Mouse (Mus musculus) liver, embryonic 14.5 days (tissue): ENCODE measurements around the gene Tec. TPM values are rescaled to one million over a fixed set of nuclear protein-coding genes. Genes with fewer than 3 reads are reported as not detected.
A peak's percentile ranks its signal among the peaks of the same experiment; 100 is the strongest.

Experiments used
- ATAC-seq: fragments of 200-750 bp; cut with Nextera tagmentation; 2 replicates; pipeline ENCODE4 v1.8.0; 2017; ENCODE audit warnings: moderate number of reproducible peaks, mild to moderate bottlenecking, moderate library complexity; ENCODE audit not compliant: insufficient read depth
- DNase-seq, 3 experiments: peaks; one replicate each; pipeline ENCODE4 v3.0.0-alpha.2; 2012 to 2013; ENCODE audit warnings: low read depth in 3 of 3, low spot score in 3 of 3
- H3K27ac ChIP-seq: fragments of 300-500 bp; sonication (generic); 2 replicates; pipeline ENCODE4 v1.5.1; 2014; ENCODE audit warnings: moderate library complexity, mild to moderate bottlenecking, control low read depth, inconsistent platforms
- H3K27me3 ChIP-seq: fragments of 300-500 bp; sonication (generic); 2 replicates; pipeline ENCODE4 v1.6.1; 2014; ENCODE audit warnings: mild to moderate bottlenecking, low read length, moderate library complexity; ENCODE audit not compliant: control insufficient read depth, insufficient read depth
- H3K36me3 ChIP-seq: fragments of 300-500 bp; sonication (generic); replicated peaks from 2 replicates; pipeline ENCODE4 v1.6.1; 2014; ENCODE audit warnings: low read depth; ENCODE audit not compliant: control insufficient read depth, insufficient read depth
- H3K4me1 ChIP-seq, 2 experiments: fragments of 200-500 bp in 1 of 2; fragments of 300-500 bp in 1 of 2; sonication (generic) in 1 of 2; replicated peaks; 2 replicates each; pipeline ENCODE4 v1.6.1; 2012 to 2014; ENCODE audit warnings: antibody characterized with exemption in 1 of 2, inconsistent platforms in 1 of 2, low read length in 1 of 2; ENCODE audit not compliant: control insufficient read depth in 2 of 2, insufficient read depth in 2 of 2
- H3K4me2 ChIP-seq: fragments of 300-500 bp; sonication (generic); 2 replicates; pipeline ENCODE4 v1.6.1; 2014; ENCODE audit warnings: low read depth, mild to moderate bottlenecking, control low read depth, moderate library complexity
- H3K4me3 ChIP-seq, 2 experiments: fragments of 200-500 bp in 1 of 2; fragments of 300-500 bp in 1 of 2; sonication (generic) in 1 of 2; 2 replicates each; pipeline ENCODE4 v1.5.1; 2012 to 2014; ENCODE audit warnings: low read depth in 2 of 2, low read length in 2 of 2, mild to moderate bottlenecking in 2 of 2, control low read depth in 1 of 2, inconsistent platforms in 1 of 2, moderate library complexity in 1 of 2; ENCODE audit not compliant: insufficient read depth in 1 of 2
- H3K9ac ChIP-seq: fragments of 300-500 bp; sonication (generic); replicated peaks from 2 replicates; pipeline ENCODE4 v1.6.1; 2014; ENCODE audit warnings: mild to moderate bottlenecking, control low read depth, moderate library complexity
- H3K9me3 ChIP-seq: fragments of 300-500 bp; sonication (generic); 2 replicates; pipeline ENCODE4 v1.6.1; 2016; ENCODE audit warnings: low read length, mixed read lengths; ENCODE audit not compliant: control insufficient read depth
- CTCF ChIP-seq: IDR thresholded peaks from 2 replicates; pipeline ENCODE4 v1.5.1; 2016; ENCODE audit warnings: antibody characterized with exemption, low read depth, control low read depth
- EP300 ChIP-seq: IDR thresholded peaks from 2 replicates; pipeline ENCODE4 v1.6.1; 2016; ENCODE audit warnings: antibody characterized with exemption, low read depth
- WGBS: fragments of 180-500 bp; shearing (Covaris S2); extraction: QIAGEN DNeasy Blood & Tissue Kit; methylation state at CpG from one replicate; pipeline ENCODE4 v1.1.7; 2014; ENCODE audit not compliant: insufficient replicate concordance; 5-methylcytosine and 5-hydroxymethylcytosine counted together
- polyA plus RNA-seq, 2 experiments: library from polyadenylated mRNA; depleted of rRNA in 1 of 2; stranded (reverse) in 1 of 2; unstranded in 1 of 2; fragments of >200 nt; fragmentation: Nextera tagmentation in 1 of 2; extraction: Ambion mirVana in 1 of 2; gene quantifications; 2 replicates each; pipeline versions ENCODE4 v1.2.1 to v1.2.3; 2012 to 2014

The Tec gene
- polyA plus RNA-seq (2012; rRNA removed) (1.4 and 1.9 TPM in 2 replicates), polyA plus RNA-seq (2014; fragmentation: Nextera tagmentation; extraction: Ambion mirVana) (3.3 TPM in 2 replicates)

- H3K9me3 ChIP-seq, result no peaks in the 10 kb centered on the region
- TF ChIP-seq CTCF, result no peak
- no peak for TF ChIP-seq EP300
These were observed at the start of gene Tec for GRCm38 (mm10) chr5:72868091-72868875. Tec (minus strand) TSS chr5:72868483.

GRCm38 (mm10) chr5:72916851-72917250 lies 48.6 kb upstream of the Tec start:
- H3K4me2 ChIP-seq, result peak overlapping the region; percentile 15; the same call in 1 of the 2 replicates
- 9% methylated on average over 1 of the region's 1 CpGs for WGBS
- no peak overlapping the region for H3K4me3 ChIP-seq

More at GRCm38 (mm10) chr5:72868091-72868875, at the start of gene Tec:
- H3K4me3 ChIP-seq, result peak within 1 kb of the TSS; percentile 59 to 62
- H3K4me2 ChIP-seq, result peak within 1 kb of the TSS; percentile 76
- ATAC-seq (peak; percentile 89), DNase-seq (peak; percentile 49 to 62 (median 49))
- H3K27ac ChIP-seq, result no peak within 1 kb of the TSS
- WGBS, result under 1% methylated on average over 60 of the region's 60 CpGs
- H3K36me3 ChIP-seq, result no peaks in the 10 kb centered on the region
- peaks cover 3 to 17% of the 10 kb centered on the region in 2 experiments; a peak in 2 of 4 replicates for H3K4me1 ChIP-seq
- H3K27me3 ChIP-seq, result peaks cover 19% of the 10 kb centered on the region
- peak within 1 kb of the TSS; percentile 27; the same call in 1 of the 2 replicates for H3K9ac ChIP-seq

GRCm38 (mm10) chr5:72916048-72916447 lies 47.8 kb upstream of the Tec start:
- 65% methylated on average over 4 of the region's 4 CpGs for WGBS
- Histone ChIP-seq H3K4me1 (peaks cover 24 to 34% of the 10 kb centered on the region in 2 experiments), H3K9ac (no peak overlapping the region)

More at GRCm38 (mm10) chr5:72916851-72917250, 48.6 kb upstream of the Tec start:
- DNase-seq (no peak), ATAC-seq (no peak)
- Histone ChIP-seq H3K27me3 (peaks cover 10% of the 10 kb centered on the region), H3K9ac (no peak overlapping the region), H3K27ac (no peak overlapping the region), H3K4me1 (peaks cover 22 to 31% of the 10 kb centered on the region in 2 experiments), H3K36me3 (no peaks in the 10 kb centered on the region), H3K9me3 (no peaks in the 10 kb centered on the region)
- no peak for TF ChIP-seq EP300
- no peak for TF ChIP-seq CTCF

GRCm38 (mm10) chr5:72914633-72915561 lies 46.6 kb upstream of the Tec start:
- Histone ChIP-seq H3K9ac (peak overlapping the region; percentile 93), H3K4me2 (peak overlapping the region; percentile 98), H3K36me3 (no peaks in the 10 kb centered on the region), H3K4me3 (peak overlapping the region; percentile 79 to 93), H3K27ac (peak overlapping the region; percentile 55), H3K27me3 (peaks cover 10% of the 10 kb centered on the region), H3K4me1 (peaks cover 24 to 35% of the 10 kb centered on the region in 2 experiments), H3K9me3 (no peaks in the 10 kb centered on the region)
- no peak for TF ChIP-seq EP300
- TF ChIP-seq CTCF, result no peak
- under 1% methylated on average over 66 of the region's 66 CpGs for WGBS
- DNase-seq (no peak), ATAC-seq (peak; percentile 38)

More at GRCm38 (mm10) chr5:72916048-72916447, 47.8 kb upstream of the Tec start:
- peak overlapping the region; percentile 18 to 19 for H3K4me3 ChIP-seq
- no peaks in the 10 kb centered on the region for H3K9me3 ChIP-seq
- TF ChIP-seq EP300 (no peak), CTCF (no peak)
- DNase-seq (no peak), ATAC-seq (no peak)
- H3K27me3 ChIP-seq, result peaks cover 10% of the 10 kb centered on the region
- no peak overlapping the region for H3K27ac ChIP-seq
- H3K4me2 ChIP-seq, result peak overlapping the region; percentile 98
- H3K36me3 ChIP-seq, result no peaks in the 10 kb centered on the region
